34 mouse cellular contexts compared by ENCODE assay signal in genomic region chr11:81601736-81602135, GRCm38 (mm10).
"Had no signal": no experiment of that assay in that cellular context is flagged by ENCODE, and none has a peak within 500 bp of the region (broad histone marks: within the 10 kb centered on the region; RNA-seq: fewer than 3 reads in every experiment).

No protein-coding gene starts in this region.

- ATAC-seq: hindbrain, embryonic 16.5 days; hindbrain, postnatal 0 days; inflammation-experienced regulatory T-cells, adult 6 months; intestine, embryonic 16.5 days; intestine, postnatal 0 days had no signal

- H3K9ac ChIP-seq: heart, embryonic 12.5 days; heart, embryonic 13.5 days; heart, embryonic 15.5 days; hindbrain, embryonic 12.5 days; hindbrain, embryonic 13.5 days; hindbrain, embryonic 14.5 days; hindbrain, embryonic 15.5 days; kidney, embryonic 15.5 days had no signal

- H3K4me2 ChIP-seq: heart, embryonic 11.5 days; heart, embryonic 12.5 days; heart, embryonic 13.5 days; heart, embryonic 15.5 days; hindbrain, embryonic 12.5 days; hindbrain, embryonic 13.5 days; hindbrain, embryonic 14.5 days; hindbrain, embryonic 15.5 days; kidney, embryonic 15.5 days had no signal

- H3K9me3 ChIP-seq: heart, embryonic 12.5 days; heart, embryonic 13.5 days; heart, embryonic 15.5 days; hindbrain, embryonic 10.5 days; hindbrain, embryonic 12.5 days; hindbrain, embryonic 13.5 days; hindbrain, embryonic 15.5 days; kidney, embryonic 15.5 days had no signal

- H3K4me1 ChIP-seq: heart, embryonic 12.5 days; hindbrain, embryonic 10.5 days; hindbrain, embryonic 12.5 days; hindbrain, embryonic 15.5 days; kidney, embryonic 15.5 days had no signal

- H3K27me3 ChIP-seq: hindbrain, embryonic 12.5 days; hindbrain, embryonic 13.5 days; hindbrain, embryonic 15.5 days; kidney, embryonic 15.5 days had no signal

- DNase-seq: heart, postnatal 10 days; heart, postnatal 14 days; heart, postnatal 36 days; heart, postnatal 4 days; kidney, adult 11 months; kidney, adult 18-20 months; kidney, adult 2 months; kidney, adult 8-10 months; kidney, adult 9 months; kidney, postnatal 10 days; kidney, postnatal 14 days; kidney, postnatal 25 days; kidney, postnatal 36 days; kidney, postnatal 4 days; layer of hippocampus, adult 9-11 months; layer of hippocampus, postnatal 36 days had no signal

- H3K27ac ChIP-seq: heart, embryonic 13.5 days; heart, embryonic 15.5 days; hindbrain, embryonic 10.5 days; hindbrain, embryonic 12.5 days; hindbrain, embryonic 13.5 days; hindbrain, embryonic 14.5 days; hindbrain, embryonic 15.5 days; hindbrain, postnatal 0 days; kidney, embryonic 15.5 days; kidney, postnatal 0 days; layer of hippocampus, adult 2 months; left cerebral cortex, adult 2 months had no signal

- H3K36me3 ChIP-seq: heart, embryonic 12.5 days; heart, embryonic 13.5 days; heart, embryonic 15.5 days; hindbrain, embryonic 10.5 days; hindbrain, embryonic 12.5 days; hindbrain, embryonic 13.5 days; hindbrain, embryonic 15.5 days; kidney, embryonic 15.5 days had no signal

- H3K4me3 ChIP-seq: heart, embryonic 12.5 days; heart, embryonic 13.5 days; heart, embryonic 15.5 days; hindbrain, embryonic 10.5 days; hindbrain, embryonic 12.5 days; hindbrain, embryonic 13.5 days; hindbrain, embryonic 15.5 days; kidney, embryonic 15.5 days; layer of hippocampus, adult 2 months; left cerebral cortex, adult 2 months had no signal
